Mouse (Mus musculus): Measurements from ENCODE around the gene Gm31571. TPM values are rescaled to one million over a fixed set of nuclear protein-coding genes. Genes with fewer than 3 reads are reported as not detected.

Gm31571 gene
- not detected for total RNA-seq (2023)

GRCm38 (mm10) chrY:22051253-22051652, at the start of gene Gm31571:
Gm31571 (minus strand) TSS chrY:22051353.

Measured in monocyte, adult 59 days (primary cell).